Mouse (Mus musculus) ovary, postnatal 36 days (tissue): ENCODE results near the gene Cd79a.
"Not testable (repeated sequence)": the region's sequence is repeated elsewhere in the genome, so short reads cannot be mapped to it uniquely, and the experiment has no call there.

Experiments
- DNase-seq: peaks from one replicate; pipeline ENCODE4 v3.0.0; 2022; ENCODE audit warnings: low spot score, mixed read lengths

The Cd79a gene

DNA sequence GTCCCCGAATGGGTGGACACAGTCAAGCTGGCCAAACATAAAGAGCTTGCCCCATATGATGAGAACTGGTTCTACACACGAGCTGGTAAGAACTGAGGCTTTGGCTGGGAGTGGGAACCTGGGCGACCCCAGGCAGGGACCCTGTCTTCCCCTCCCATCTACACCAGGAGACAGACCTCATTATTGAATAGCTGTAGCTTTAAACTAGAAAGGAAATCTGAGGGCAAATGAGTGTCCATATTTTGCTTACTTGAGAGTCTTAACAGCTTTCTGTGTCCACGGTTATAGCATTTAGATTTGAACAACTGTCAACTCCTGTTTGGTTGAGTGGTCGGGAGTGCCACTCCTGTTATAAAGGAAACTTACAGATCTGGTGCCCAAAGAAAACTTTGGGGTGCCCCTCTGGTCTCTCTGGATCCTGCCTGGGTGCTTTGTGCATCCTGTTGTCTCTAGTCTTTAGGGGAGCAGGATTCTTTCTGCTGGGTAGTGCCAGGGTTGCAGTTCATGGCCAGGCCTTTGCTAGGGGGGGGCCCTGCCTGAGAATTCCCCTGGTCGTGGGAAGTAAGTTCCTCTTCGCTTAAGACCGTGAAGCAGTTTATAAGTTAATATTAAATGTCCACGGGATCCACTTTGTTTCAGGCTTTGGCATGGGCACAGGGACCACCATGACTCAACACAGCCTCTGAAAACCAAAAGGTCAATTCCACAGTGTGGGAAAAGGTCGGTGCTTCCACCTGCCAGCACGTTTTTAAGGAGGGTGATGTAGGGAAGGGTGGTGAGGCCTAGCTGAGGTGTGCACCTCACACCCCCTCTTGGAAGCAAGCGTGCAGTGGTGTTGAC lies 11.5 kb upstream of the Cd79a start:
- DNase-seq, result no peak

GRCm38 (mm10) chr7:24886308-24886633 lies 10.9 kb upstream of the Cd79a start:
- DNase-seq, result no peak

GRCm38 (mm10) chr7:24887096-24887495 lies 10.1 kb upstream of the Cd79a start:
- no peak for DNase-seq

- DNase-seq, result no peak
Observed at GRCm38 (mm10) chr7:24889431-24890220, 7.6 kb upstream of the Cd79a start.

- DNase-seq, result peak; percentile 66
Observed at GRCm38 (mm10) chr7:24890281-24891216, 6.6 kb upstream of the Cd79a start.

DNA sequence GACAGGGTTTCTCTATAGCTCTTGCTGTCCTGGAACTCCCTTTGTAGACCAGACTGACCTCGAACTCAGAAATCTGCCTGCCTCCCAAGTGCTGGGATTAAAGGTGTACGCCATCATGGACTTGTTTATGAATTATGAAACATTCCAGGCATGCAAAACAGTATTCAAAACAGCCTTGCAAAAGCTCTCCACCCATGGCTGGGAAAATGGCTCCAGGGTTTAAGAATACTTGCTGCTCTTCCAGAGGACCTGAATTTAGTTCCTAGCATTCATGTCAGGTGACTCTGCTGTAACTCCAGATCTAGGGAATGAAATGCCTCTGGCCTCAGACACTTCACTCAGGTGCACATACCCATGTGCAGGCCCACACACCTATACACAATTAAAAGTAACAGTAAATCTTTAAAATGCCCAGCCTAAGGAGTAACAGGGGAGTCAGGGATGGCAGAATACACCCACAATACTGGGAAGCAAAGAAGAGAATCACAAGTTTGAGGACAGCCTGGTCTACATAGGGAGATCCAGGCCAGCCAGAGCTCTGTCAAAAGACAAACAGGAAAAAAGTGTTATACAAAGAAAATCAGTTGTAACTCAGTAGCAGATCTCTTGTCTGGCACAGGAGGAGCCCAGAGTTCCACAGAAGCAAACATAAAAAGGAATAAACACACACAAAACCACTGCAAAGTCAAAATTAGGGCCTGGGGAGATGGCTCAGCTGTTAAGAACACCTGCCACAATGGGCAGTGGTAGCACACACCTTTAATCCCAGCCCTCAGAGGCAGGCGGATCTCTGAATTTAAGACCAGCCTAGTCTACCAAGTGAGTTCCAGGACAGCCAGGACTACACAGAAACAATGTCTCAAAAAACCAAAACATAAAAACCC lies 5.7 kb upstream of the Cd79a start:
- no peak for DNase-seq

DNA sequence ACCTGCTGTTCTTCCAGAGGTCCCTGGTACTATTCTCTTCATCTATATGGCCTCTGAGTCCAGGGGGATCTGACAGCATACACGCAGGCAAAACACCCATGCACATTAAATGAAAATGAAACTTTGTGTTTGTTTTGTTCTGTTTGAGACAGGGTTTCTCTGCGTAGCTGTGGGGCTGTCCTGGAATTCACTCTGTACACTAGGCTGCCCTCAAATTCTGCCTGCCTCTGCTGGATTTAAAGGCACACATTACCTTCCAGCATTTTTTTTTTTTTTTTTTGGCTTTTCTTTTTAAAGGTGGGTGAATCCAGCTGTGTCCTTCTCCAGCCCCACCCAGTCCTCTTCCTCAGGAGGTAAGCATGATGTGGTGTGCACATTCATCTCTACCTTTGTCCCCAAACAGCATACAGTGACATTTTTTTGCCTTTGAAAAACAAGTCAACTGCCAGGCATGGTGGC lies 5.0 kb upstream of the Cd79a start:
- no peak for DNase-seq

DNA sequence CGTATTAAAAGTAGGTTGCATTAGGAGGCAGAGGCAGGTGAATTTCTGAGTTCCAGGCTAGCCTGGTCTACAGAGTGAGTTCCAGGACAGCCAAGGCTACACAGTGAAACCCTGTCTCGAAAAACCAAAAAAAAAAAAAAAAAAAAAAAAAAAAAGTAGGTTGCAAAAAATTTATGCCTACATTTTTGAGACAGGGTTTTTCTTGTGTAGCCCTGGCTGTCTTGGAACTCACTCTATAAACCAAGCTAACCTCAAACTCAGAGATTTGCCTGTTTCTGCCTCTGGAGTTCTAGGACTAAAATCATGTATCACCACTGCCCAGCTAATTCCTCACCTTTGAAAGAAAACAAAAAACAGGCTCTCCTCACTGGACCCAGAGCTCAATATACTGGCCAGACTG lies 1.4 kb upstream of the Cd79a start:
- DNase-seq, result not testable (repeated sequence)

- no peak for DNase-seq
Observed at GRCm38 (mm10) chr7:24896269-24896668, 912 bp upstream of the Cd79a start.

- no peak for DNase-seq
Observed at GRCm38 (mm10) chr7:24897959-24898358, 778 bp downstream of the Cd79a start.

GRCm38 (mm10) chr7:24901114-24901513 lies 3.9 kb downstream of the Cd79a start:
- no peak for DNase-seq

DNA sequence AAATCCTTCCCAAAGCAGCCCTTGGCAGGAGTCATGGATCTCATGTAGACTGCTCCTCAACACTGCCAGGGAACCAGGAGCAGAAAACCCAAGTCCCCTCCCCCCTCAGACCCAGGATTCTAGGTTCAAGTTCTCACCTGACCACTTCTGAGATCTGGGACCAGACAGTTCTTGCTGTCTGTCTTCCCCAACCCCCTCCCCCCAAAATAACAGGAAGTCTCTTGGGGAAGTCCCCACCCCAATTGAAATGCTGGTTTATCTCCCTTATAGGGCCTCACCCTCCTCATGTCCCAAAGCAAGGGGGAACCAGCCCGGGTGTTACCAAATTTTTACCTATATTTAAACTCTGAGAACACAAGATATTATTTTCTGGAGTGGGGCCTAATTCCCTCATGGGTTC lies 4.7 kb downstream of the Cd79a start:
- DNase-seq, result no peak

GRCm38 (mm10) chr7:24902264-24902629 lies 5.1 kb downstream of the Cd79a start:
- no peak for DNase-seq

GRCm38 (mm10) chr7:24902630-24903443 lies 5.7 kb downstream of the Cd79a start, which contains the start of gene Arhgef1:
Gene Arhgef1 (plus strand): TSS chr7:24902912.
- peak; percentile 70 for DNase-seq

DNA sequence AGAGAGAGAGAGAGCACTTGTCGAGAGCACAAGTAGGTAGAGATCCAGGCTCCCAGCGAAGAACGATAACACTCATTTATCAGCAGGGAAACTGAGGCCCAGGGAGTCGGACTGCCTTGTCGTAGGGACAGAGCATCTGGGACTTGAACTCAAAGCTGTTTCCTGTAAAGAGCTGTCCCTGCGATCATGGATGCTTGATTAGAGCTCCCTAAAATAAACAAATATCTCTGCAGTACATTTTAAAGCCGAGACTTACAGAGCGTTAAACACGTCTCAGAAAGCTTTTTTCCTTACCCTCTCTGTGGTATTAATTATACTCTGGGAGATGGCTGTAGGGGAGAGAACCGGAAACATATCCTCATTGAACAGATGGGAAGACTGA lies 6.3 kb downstream of the Cd79a start:
- no peak for DNase-seq

- peak; percentile 97 for DNase-seq
Observed at GRCm38 (mm10) chr7:24904070-24904483, 6.9 kb downstream of the Cd79a start.

DNA sequence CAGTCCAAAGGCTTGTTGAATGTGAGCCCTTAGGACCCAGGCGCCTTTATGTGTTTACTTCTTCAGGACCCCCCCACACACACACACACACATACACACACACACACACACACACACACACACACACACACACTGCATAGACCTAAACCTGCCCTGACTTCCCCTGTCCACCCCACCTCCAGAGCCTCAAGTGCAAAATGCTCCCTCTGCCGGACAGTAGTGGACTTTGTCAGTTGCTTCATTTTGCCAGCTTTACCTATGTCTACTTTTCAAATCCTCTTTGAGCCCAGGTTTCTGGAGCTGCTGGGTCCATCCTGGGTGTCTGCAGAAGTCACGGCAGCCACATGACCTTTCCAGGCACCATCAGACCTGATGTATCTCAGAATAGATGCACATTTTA lies 7.8 kb downstream of the Cd79a start:
- DNase-seq, result no peak

- DNase-seq, result no peak
Observed at GRCm38 (mm10) chr7:24906551-24906950, 9.4 kb downstream of the Cd79a start.

DNA sequence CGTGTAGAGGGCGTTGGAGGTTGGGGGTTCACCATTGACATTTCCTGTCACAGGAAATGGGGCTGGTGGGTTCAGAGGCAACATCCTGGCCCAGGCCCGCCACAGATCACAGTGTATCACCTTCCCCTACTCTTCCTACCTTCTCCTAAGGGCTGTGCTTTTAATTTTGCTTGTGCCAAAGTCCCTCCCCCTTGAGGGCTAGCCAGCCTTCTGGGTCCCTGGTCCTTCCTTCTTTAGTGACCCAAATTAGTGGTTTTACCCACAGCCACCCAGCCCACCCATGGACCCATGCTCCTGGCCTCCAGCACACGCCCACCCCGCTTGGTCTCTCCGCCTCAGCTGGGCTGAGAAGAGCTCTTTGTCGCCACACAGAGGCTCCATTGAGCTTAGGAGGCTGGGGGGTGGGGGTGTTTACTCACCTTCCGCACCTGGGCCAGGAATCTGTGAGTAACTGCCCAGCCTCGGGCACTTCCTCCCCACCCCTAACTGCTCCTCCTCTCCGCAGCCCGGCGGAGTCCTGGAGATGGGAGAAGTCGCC lies 10.1 kb downstream of the Cd79a start:
- no peak for DNase-seq

GRCm38 (mm10) chr7:24912480-24912879 lies 15.3 kb downstream of the Cd79a start:
- DNase-seq, result no peak
